ENCODE assay signal across 19 mouse cellular contexts in genomic region chr13:94212179-94212578, GRCm38 (mm10).
A peak's percentile ranks its signal among the peaks of the same experiment; 100 is the strongest.
DNase-seq lines count a peak whose midpoint lies in the region; ATAC-seq and TF ChIP-seq lines count a peak whose summit lies in the region.
"Had no signal": no experiment of that assay in that cellular context is flagged by ENCODE, and none has a peak within 500 bp of the region (broad histone marks: within the 10 kb centered on the region; RNA-seq: fewer than 3 reads in every experiment).

No protein-coding gene starts in this region.

- DNase-seq in midbrain, embryonic 10.5 days (ENCODE audit: low spot score) = no peak
- DNase-seq in brain, embryonic 18.5 days (ENCODE audit: low read depth, low spot score) = peak; percentile 39
- DNase-seq in forebrain, postnatal 0 days = peak; percentile 75
- no peak for DNase-seq in urinary bladder, adult 2 months (ENCODE audit: low spot score)
- DNase-seq in testis, postnatal 10 days (ENCODE audit: low spot score) = no peak
- DNase-seq: adrenal gland, postnatal 14 days; cerebellum, adult 2 months; embryo, embryonic 11 days; gastrocnemius, adult 2 months; gastrocnemius, postnatal 25 days; heart, postnatal 4 days had no signal

- no peak overlapping the region for H3K4me3 ChIP-seq in forebrain, embryonic 12.5 days (replicated peaks)
- no peak overlapping the region for H3K4me3 ChIP-seq in forebrain, embryonic 16.5 days (replicated peaks; ENCODE audit: low read length)
- no peak overlapping the region for H3K4me3 ChIP-seq in midbrain, embryonic 12.5 days
- H3K4me3 ChIP-seq in midbrain, embryonic 10.5 days = no peak overlapping the region
- no peak overlapping the region for H3K4me3 ChIP-seq in forebrain, postnatal 0 days (ENCODE audit: low read depth, low read length)
- H3K4me3 ChIP-seq: embryonic facial prominence, embryonic 15.5 days; erythroblast, embryonic 14.5 days; gastrocnemius, adult 2 months; heart, embryonic 13.5 days had no signal

- peak overlapping the region; percentile 79 for H3K27ac ChIP-seq in forebrain, embryonic 12.5 days
- H3K27ac ChIP-seq in forebrain, embryonic 16.5 days (ENCODE audit: low read length) = no peak overlapping the region
- H3K27ac ChIP-seq in midbrain, embryonic 12.5 days (replicated peaks) = peak overlapping the region; percentile 25; the same call in 1 of the 2 replicates
- no peak overlapping the region for H3K27ac ChIP-seq in midbrain, embryonic 10.5 days (replicated peaks)
- no peak overlapping the region for H3K27ac ChIP-seq in forebrain, postnatal 0 days (ENCODE audit: low read depth, low read length)
- H3K27ac ChIP-seq: embryonic facial prominence, embryonic 15.5 days; gastrocnemius, adult 2 months; heart, embryonic 13.5 days had no signal

- 90% methylated on average over 2 of the region's 2 CpGs for WGBS in forebrain, embryonic 12.5 days
- WGBS in forebrain, embryonic 16.5 days = 60% methylated on average over 2 of the region's 2 CpGs
- 96% methylated on average over 2 of the region's 2 CpGs for WGBS in midbrain, embryonic 12.5 days
- WGBS in midbrain, embryonic 10.5 days = 90% methylated on average over 2 of the region's 2 CpGs
- WGBS in forebrain, postnatal 0 days = 56% methylated on average over 2 of the region's 2 CpGs

- peaks cover 12% of the 10 kb centered on the region for H3K36me3 ChIP-seq in forebrain, embryonic 12.5 days (replicated peaks)
- H3K36me3 ChIP-seq in forebrain, embryonic 16.5 days (ENCODE audit: control insufficient read depth, insufficient read depth) = peaks cover 9% of the 10 kb centered on the region; the same call in 1 of the 2 replicates
- peaks cover 19% of the 10 kb centered on the region for H3K36me3 ChIP-seq in midbrain, embryonic 12.5 days
- peaks cover 21% of the 10 kb centered on the region for H3K36me3 ChIP-seq in midbrain, embryonic 10.5 days
- peaks cover 15% of the 10 kb centered on the region for H3K36me3 ChIP-seq in forebrain, postnatal 0 days (ENCODE audit: insufficient read depth)

- H3K9me3 ChIP-seq in forebrain, embryonic 12.5 days = peaks cover 4% of the 10 kb centered on the region; the same call in 1 of the 2 replicates
- H3K9me3 ChIP-seq in forebrain, embryonic 16.5 days (ENCODE audit: control insufficient read depth, low read length) = peaks cover 8% of the 10 kb centered on the region
- H3K9me3 ChIP-seq in midbrain, embryonic 12.5 days = peaks cover 3% of the 10 kb centered on the region; the same call in 1 of the 2 replicates
- H3K9me3 ChIP-seq in midbrain, embryonic 10.5 days (replicated peaks) = peaks cover 10% of the 10 kb centered on the region; the same call in 1 of the 2 replicates
- no peaks in the 10 kb centered on the region for H3K9me3 ChIP-seq in forebrain, postnatal 0 days (ENCODE audit: low read length)
- H3K9me3 ChIP-seq: embryonic facial prominence, embryonic 15.5 days had no signal

- no peaks in the 10 kb centered on the region for H3K27me3 ChIP-seq in forebrain, embryonic 12.5 days
- no peaks in the 10 kb centered on the region for H3K27me3 ChIP-seq in forebrain, embryonic 16.5 days (replicated peaks; ENCODE audit: control insufficient read depth, insufficient read depth, low read length)
- no peaks in the 10 kb centered on the region for H3K27me3 ChIP-seq in midbrain, embryonic 12.5 days
- H3K27me3 ChIP-seq in midbrain, embryonic 10.5 days (ENCODE audit: low read depth, poor library complexity, severe bottlenecking) = no peaks in the 10 kb centered on the region
- no peaks in the 10 kb centered on the region for H3K27me3 ChIP-seq in forebrain, postnatal 0 days (ENCODE audit: insufficient read depth, low read length)
- H3K27me3 ChIP-seq: embryonic facial prominence, embryonic 15.5 days; heart, embryonic 13.5 days had no signal

- H3K9ac ChIP-seq in forebrain, embryonic 12.5 days = no peak overlapping the region
- no peak overlapping the region for H3K9ac ChIP-seq in forebrain, embryonic 16.5 days (replicated peaks; ENCODE audit: low read depth, low read length)
- no peak overlapping the region for H3K9ac ChIP-seq in midbrain, embryonic 12.5 days (replicated peaks)
- no peak overlapping the region for H3K9ac ChIP-seq in forebrain, postnatal 0 days
- H3K9ac ChIP-seq: embryonic facial prominence, embryonic 15.5 days; heart, embryonic 13.5 days had no signal

- no peak for ATAC-seq in forebrain, embryonic 12.5 days (ENCODE audit: low FRiP score)
- ATAC-seq in forebrain, embryonic 16.5 days = no peak
- no peak for ATAC-seq in midbrain, embryonic 12.5 days (ENCODE audit: low FRiP score, low read depth)
- ATAC-seq in forebrain, postnatal 0 days = peak; percentile 76
- ATAC-seq: inflammation-experienced regulatory T-cells, adult 6 months; intestine, postnatal 0 days had no signal

- TF ChIP-seq CTCF in forebrain, postnatal 0 days (IDR thresholded peaks at IDR 0.05; ENCODE audit: low read depth) = no peak

- H3K4me1 ChIP-seq in forebrain, embryonic 12.5 days = peaks cover 17% of the 10 kb centered on the region
- H3K4me1 ChIP-seq in forebrain, embryonic 16.5 days (replicated peaks; ENCODE audit: control insufficient read depth, insufficient read depth, low read length) = peaks cover 9% of the 10 kb centered on the region
- H3K4me1 ChIP-seq in midbrain, embryonic 12.5 days = peaks cover 15% of the 10 kb centered on the region
- peaks cover 7% of the 10 kb centered on the region for H3K4me1 ChIP-seq in midbrain, embryonic 10.5 days
- peaks cover 8% of the 10 kb centered on the region for H3K4me1 ChIP-seq in forebrain, postnatal 0 days (ENCODE audit: insufficient read depth)
- H3K4me1 ChIP-seq: heart, embryonic 13.5 days had no signal

- H3K4me2 ChIP-seq in forebrain, embryonic 12.5 days = no peak overlapping the region
- no peak overlapping the region for H3K4me2 ChIP-seq in forebrain, embryonic 16.5 days (ENCODE audit: low read length)
- no peak overlapping the region for H3K4me2 ChIP-seq in midbrain, embryonic 12.5 days (replicated peaks)
- no peak overlapping the region for H3K4me2 ChIP-seq in forebrain, postnatal 0 days (ENCODE audit: low read depth)
- H3K4me2 ChIP-seq: embryonic facial prominence, embryonic 15.5 days; heart, embryonic 13.5 days had no signal

Comparison
In these comparisons a context has a peak if more than half of its experiments do, and no peak if none do; other contexts are left out.
1. H3K27ac ChIP-seq: peak in forebrain, embryonic 12.5 days (single experiment) and midbrain, embryonic 12.5 days (single experiment); none in forebrain, embryonic 16.5 days (single experiment), midbrain, embryonic 10.5 days (single experiment) and forebrain, postnatal 0 days (single experiment).
2. DNase-seq: peak in brain, embryonic 18.5 days (single experiment) and forebrain, postnatal 0 days (single experiment); none in midbrain, embryonic 10.5 days (single experiment), urinary bladder, adult 2 months (single experiment) and testis, postnatal 10 days (single experiment).